Mouse (Mus musculus) frontal cortex, postnatal 25 days (tissue): ENCODE results near the gene Anapc2.

ENCODE experiments used
- DNase-seq, 2 experiments: peaks; one replicate each; pipeline ENCODE4 v3.0.0; 2022; ENCODE audit warnings: low spot score in 2 of 2

The Anapc2 gene

GRCm38 (mm10) chr2:25267241-25267640 is 5.0 kb upstream of the Anapc2 start:
- DNase-seq, result no peak

GRCm38 (mm10) chr2:25267746-25268309 is 4.5 kb upstream of the Anapc2 start:
- no peak for DNase-seq

- DNase-seq, result no peak
Measured at GRCm38 (mm10) chr2:25272515-25272914, 237 bp downstream of the Anapc2 start.

- DNase-seq, result no peak
Measured at GRCm38 (mm10) chr2:25273010-25273409, 732 bp downstream of the Anapc2 start.

GRCm38 (mm10) chr2:25278928-25279882 is 6.9 kb downstream of the Anapc2 start:
- DNase-seq, result peak in 1 of 2 experiments; percentile 70

- DNase-seq, result no peak
Measured at GRCm38 (mm10) chr2:25285551-25285950, 13.3 kb downstream of the Anapc2 start.

GRCm38 (mm10) chr2:25286314-25286713 is 14.0 kb downstream of the Anapc2 start:
- DNase-seq, result no peak

- no peak for DNase-seq
Measured at GRCm38 (mm10) chr2:25286837-25287636, 14.8 kb downstream of the Anapc2 start.

GRCm38 (mm10) chr2:25287927-25288649 is 15.8 kb downstream of the Anapc2 start, which contains the start of gene Tmem210:
Gene Tmem210 (plus strand): TSS chr2:25288145.
- DNase-seq, result no peak

- DNase-seq, result no peak
Measured at GRCm38 (mm10) chr2:25288734-25289345, 16.6 kb downstream of the Anapc2 start.

GRCm38 (mm10) chr2:25289651-25290050 is 17.4 kb downstream of the Anapc2 start, which contains the start of gene Lrrc26:
Gene Lrrc26 (plus strand): TSS chr2:25289915.
- DNase-seq, result no peak

GRCm38 (mm10) chr2:25290101-25290815 is 18.0 kb downstream of the Anapc2 start:
- DNase-seq, result no peak

- no peak for DNase-seq
Measured at GRCm38 (mm10) chr2:25290816-25291130, 18.5 kb downstream of the Anapc2 start.

- no peak for DNase-seq
Measured at GRCm38 (mm10) chr2:25291184-25292053, 19.1 kb downstream of the Anapc2 start.

- no peak for DNase-seq
Measured at GRCm38 (mm10) chr2:25292054-25292544, 19.8 kb downstream of the Anapc2 start.

GRCm38 (mm10) chr2:25292856-25293255 is 20.6 kb downstream of the Anapc2 start:
- no peak for DNase-seq

GRCm38 (mm10) chr2:25293706-25294105 is 21.4 kb downstream of the Anapc2 start:
- no peak for DNase-seq

- DNase-seq, result no peak
Measured at GRCm38 (mm10) chr2:25297093-25297492, 24.8 kb downstream of the Anapc2 start.

GRCm38 (mm10) chr2:25298046-25298445 is 25.8 kb downstream of the Anapc2 start:
- no peak for DNase-seq
